Mouse (Mus musculus) thymus, adult 2 months (tissue): ENCODE measurements around the gene Zfp334.

Experiments used
- CTCF ChIP-seq: fragments of 200-500 bp; IDR thresholded peaks from 2 replicates; pipeline ENCODE4 v1.5.1; 2012; ENCODE audit warnings: mild to moderate bottlenecking, control low read depth, low read length, moderate library complexity, borderline replicate concordance; ENCODE audit not compliant: control insufficient read depth, poor library complexity, insufficient read depth; ENCODE audit errors: extremely low read depth
- POLR2A ChIP-seq: fragments of 200-500 bp; IDR thresholded peaks from 2 replicates; pipeline ENCODE4 v1.6.1; 2012; ENCODE audit warnings: mild to moderate bottlenecking, low read length, control low read depth, moderate library complexity; ENCODE audit not compliant: control insufficient read depth, poor library complexity, insufficient read depth; ENCODE audit errors: extremely low read depth

GRCm38 (mm10) chr2:165380050-165380449 lies 8.0 kb downstream of the Zfp334 start:
- no peak for TF ChIP-seq POLR2A
- no peak for TF ChIP-seq CTCF
